Mouse (Mus musculus): ENCODE measurements around the gene Nr2c2. TPM values are rescaled to one million over a fixed set of nuclear protein-coding genes. Genes with fewer than 3 reads are reported as not detected.

Gene Nr2c2
- polyA plus RNA-seq (2015; fragmentation: Nextera tagmentation; extraction: Ambion mirVana) = 20.7 and 27.1 TPM in 2 replicates

DNA sequence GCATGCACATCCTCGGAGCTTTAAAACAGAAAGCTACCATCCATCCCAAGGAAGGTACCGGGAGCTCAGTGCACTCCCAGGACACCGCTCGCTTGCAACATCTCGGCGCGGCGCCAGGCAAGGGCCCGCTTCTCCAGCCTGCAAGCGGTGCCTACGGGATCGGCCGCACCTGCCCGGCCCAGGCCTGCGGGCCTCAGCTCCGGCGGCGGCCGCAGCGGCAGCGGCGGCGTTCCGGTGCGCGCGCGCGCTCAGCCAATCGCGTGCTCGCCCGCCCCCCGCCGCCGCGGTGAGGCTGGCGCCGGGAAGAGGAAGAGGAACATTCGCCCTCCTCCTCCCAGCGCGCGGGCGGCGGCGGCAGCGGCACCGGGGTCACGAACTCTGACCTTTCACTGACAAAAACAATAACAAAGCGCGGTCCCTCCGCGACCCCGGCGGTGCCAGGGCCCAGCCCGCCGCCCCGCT, at the start of gene Nr2c2:
Nr2c2 (plus strand) TSS at position 261 of the 462 bp plus-strand sequence.
- WGBS = 0% methylated on average over 39 of the region's 58 CpGs
- H3K36me3 ChIP-seq = no peaks in the 10 kb centered on the region
- no peaks in the 10 kb centered on the region for H3K27me3 ChIP-seq
- H3K27ac ChIP-seq = peak within 1 kb of the TSS; percentile 99
- H3K9ac ChIP-seq = peak within 1 kb of the TSS; percentile 97
- no peaks in the 10 kb centered on the region for H3K9me3 ChIP-seq
- H3K4me1 ChIP-seq = peaks cover 28% of the 10 kb centered on the region
- ATAC-seq (ENCODE audit: insufficient number of reproducible peaks, insufficient read depth, low FRiP score, low TSS enrichment, low read depth) = peak; percentile 17; the same call in 1 of the 2 replicates
- peak within 1 kb of the TSS; percentile 95 for H3K4me3 ChIP-seq
- H3K4me2 ChIP-seq = peak within 1 kb of the TSS; percentile 71

DNA sequence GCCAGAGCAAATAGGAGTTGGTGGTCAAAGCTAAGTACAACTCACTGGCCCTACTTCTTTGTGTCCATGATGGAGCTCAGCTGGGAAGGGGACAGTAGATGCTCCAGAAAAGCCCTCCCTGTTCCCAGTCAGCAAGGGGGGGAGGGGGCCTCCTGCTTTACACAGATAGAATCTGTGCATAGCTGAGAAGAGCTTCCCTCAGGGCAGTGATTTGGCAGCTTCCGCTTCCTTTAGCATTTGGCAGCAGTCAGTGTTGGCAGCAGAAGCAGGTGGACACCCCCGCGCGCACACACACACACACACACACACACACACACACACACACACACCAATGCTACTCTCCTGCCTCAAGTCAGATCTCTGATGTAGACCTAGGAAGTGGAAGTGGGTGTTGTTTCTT, 49.1 kb upstream of the Nr2c2 start:
- H3K9me3 ChIP-seq = no peaks in the 10 kb centered on the region
- no peak overlapping the region for H3K9ac ChIP-seq
- no peak overlapping the region for H3K27ac ChIP-seq
- no peak for ATAC-seq (ENCODE audit: insufficient number of reproducible peaks, insufficient read depth, low FRiP score, low TSS enrichment, low read depth)
- H3K36me3 ChIP-seq = no peaks in the 10 kb centered on the region
- H3K4me2 ChIP-seq = no peak overlapping the region
- 71% methylated on average over 4 of the region's 4 CpGs for WGBS
- H3K27me3 ChIP-seq = no peaks in the 10 kb centered on the region
- no peak overlapping the region for H3K4me3 ChIP-seq
- 0 out of 2 replicates have a peak, but pooled peaks cover 8% of the 10 kb centered on the region for H3K4me1 ChIP-seq

DNA sequence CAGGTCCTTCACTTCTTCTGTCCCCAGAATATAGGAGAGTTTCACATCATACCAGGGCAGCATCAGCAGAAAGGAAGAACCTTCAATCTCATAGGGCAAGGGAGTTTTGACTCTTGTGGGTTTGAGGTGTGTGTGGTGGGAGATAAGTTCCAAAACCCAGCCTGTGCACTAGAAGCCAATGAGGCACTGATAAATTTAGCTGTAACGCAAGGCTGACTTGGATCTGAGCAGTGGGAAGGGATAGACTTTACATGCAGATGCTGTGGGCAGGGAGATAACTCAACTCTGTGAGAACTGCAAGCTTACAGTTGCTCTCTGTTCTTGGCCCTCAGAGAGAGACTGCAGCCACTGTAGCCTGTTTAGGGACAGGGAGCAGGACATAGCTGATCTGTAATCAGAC, 48.3 kb upstream of the Nr2c2 start:
- Histone ChIP-seq H3K36me3 (no peaks in the 10 kb centered on the region), H3K4me2 (no peak overlapping the region), H3K9ac (no peak overlapping the region), H3K9me3 (no peaks in the 10 kb centered on the region), H3K4me3 (no peak overlapping the region), H3K27me3 (no peaks in the 10 kb centered on the region), H3K27ac (no peak overlapping the region), H3K4me1 (0 out of 2 replicates have a peak, but pooled peaks cover 8% of the 10 kb centered on the region)
- no peak for ATAC-seq (ENCODE audit: insufficient number of reproducible peaks, insufficient read depth, low FRiP score, low TSS enrichment, low read depth)
- WGBS = 82% methylated on average over 1 of the region's 1 CpGs

DNA sequence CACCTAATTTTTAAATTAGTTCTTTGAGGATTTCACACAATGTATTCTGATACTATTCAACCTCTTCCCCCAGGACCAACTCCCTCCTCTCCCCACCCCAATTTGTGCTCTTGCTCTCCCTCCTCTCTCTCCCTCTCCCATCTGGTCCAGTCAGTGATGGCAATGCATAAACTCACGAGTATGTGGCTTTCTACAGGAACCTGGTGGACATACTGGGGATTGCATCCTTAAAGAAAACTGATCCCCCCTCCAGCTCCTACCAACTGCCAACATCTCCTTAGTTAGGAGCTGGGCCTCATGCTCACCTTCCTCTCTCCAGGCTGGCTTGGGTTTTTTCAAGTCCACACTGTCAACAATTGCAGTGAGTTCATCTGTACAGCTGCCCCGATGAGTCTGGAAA, 33.4 kb upstream of the Nr2c2 start:
- Histone ChIP-seq H3K4me3 (no peak overlapping the region), H3K4me2 (no peak overlapping the region), H3K27me3 (no peaks in the 10 kb centered on the region), H3K9ac (no peak overlapping the region), H3K27ac (no peak overlapping the region), H3K4me1 (peaks cover 15% of the 10 kb centered on the region), H3K9me3 (no peaks in the 10 kb centered on the region), H3K36me3 (peaks cover 4% of the 10 kb centered on the region; the same call in 1 of the 2 replicates)
- ATAC-seq (ENCODE audit: insufficient number of reproducible peaks, insufficient read depth, low FRiP score, low TSS enrichment, low read depth) = no peak
- WGBS = 49% methylated on average over 2 of the region's 2 CpGs

DNA sequence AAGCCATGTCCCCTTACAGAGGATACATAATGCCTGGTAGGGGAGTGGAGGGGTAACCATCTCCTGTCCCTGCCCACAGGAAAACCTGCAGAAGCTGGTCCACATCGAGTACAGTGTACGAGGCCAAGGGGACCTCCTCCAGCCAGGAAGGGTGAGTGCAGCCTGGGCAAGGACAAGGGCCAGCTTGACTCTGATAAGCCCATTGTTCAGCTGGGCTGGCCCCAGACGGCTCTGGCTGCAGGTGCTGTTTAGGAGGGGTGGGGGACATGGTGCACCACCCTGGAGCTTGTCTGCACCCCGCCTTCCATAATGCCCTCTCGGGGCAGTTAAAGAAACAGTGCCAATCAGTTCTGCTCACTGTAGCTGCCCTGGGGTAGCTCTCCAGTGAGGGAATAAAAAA, 29.5 kb upstream of the Nr2c2 start:
- WGBS = 37% methylated on average over 5 of the region's 5 CpGs
- no peak overlapping the region for H3K27ac ChIP-seq
- no peak for ATAC-seq (ENCODE audit: insufficient number of reproducible peaks, insufficient read depth, low FRiP score, low TSS enrichment, low read depth)

DNA sequence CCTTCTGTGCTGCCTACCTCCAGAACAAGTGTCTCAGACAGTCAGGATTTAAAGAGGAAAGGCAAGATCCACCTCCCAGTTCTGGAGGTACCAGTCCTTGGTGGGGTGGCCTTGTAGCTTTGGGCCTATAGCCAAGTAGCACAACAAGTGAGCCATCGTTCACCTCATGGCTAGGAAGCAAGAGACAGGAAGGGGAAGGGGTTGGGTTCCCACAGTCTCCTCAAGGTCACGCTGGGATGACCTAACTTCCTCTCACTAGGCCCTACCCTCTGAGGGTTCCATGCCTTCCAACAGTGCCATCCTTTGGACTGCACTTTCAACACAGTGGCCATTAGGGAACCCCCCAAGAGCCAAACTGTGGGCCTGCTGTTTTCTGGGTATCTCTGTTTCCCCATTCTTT, 27.7 kb upstream of the Nr2c2 start:
- Histone ChIP-seq H3K9ac (no peak overlapping the region), H3K36me3 (no peaks in the 10 kb centered on the region), H3K4me1 (peaks cover 15% of the 10 kb centered on the region), H3K4me2 (no peak overlapping the region), H3K4me3 (no peak overlapping the region), H3K27ac (no peak overlapping the region), H3K27me3 (no peaks in the 10 kb centered on the region), H3K9me3 (no peaks in the 10 kb centered on the region)
- ATAC-seq (ENCODE audit: insufficient number of reproducible peaks, insufficient read depth, low FRiP score, low TSS enrichment, low read depth) = no peak
- WGBS = 79% methylated on average over 2 of the region's 2 CpGs

More for the DNA sequence above, 29.5 kb upstream of the Nr2c2 start:
- H3K27me3 ChIP-seq = no peaks in the 10 kb centered on the region
- 0 out of 2 replicates have a peak overlapping the region, but pooled peaks have one; percentile 27 for H3K9ac ChIP-seq
- peaks cover 15% of the 10 kb centered on the region for H3K4me1 ChIP-seq
- H3K4me3 ChIP-seq = no peak overlapping the region
- no peaks in the 10 kb centered on the region for H3K9me3 ChIP-seq
- no peaks in the 10 kb centered on the region for H3K36me3 ChIP-seq
- no peak overlapping the region for H3K4me2 ChIP-seq

DNA sequence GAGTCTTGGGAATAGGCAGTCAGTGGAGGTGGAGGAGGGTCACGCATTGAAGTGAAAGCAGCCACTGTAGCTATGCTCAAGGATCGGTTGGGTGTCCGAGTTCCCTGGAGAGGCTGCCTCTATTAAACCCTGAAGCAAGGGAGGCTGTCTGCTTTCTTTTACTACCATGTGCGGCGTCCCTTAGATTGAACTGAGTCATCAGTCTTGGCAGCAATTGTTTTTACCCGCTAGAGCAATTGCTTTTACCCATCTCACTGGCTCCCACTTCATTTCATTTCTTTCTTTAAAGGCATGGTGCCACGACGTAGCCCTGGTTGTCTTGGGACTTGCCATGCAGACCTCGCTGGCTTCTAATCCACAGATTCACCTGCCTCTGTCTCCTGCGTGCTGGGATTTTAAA, 27.1 kb upstream of the Nr2c2 start:
- H3K36me3 ChIP-seq = no peaks in the 10 kb centered on the region
- no peak overlapping the region for H3K4me3 ChIP-seq
- no peak for ATAC-seq (ENCODE audit: insufficient number of reproducible peaks, insufficient read depth, low FRiP score, low TSS enrichment, low read depth)
- H3K27ac ChIP-seq = no peak overlapping the region
- H3K9ac ChIP-seq = no peak overlapping the region
- peaks cover 15% of the 10 kb centered on the region for H3K4me1 ChIP-seq
- WGBS = 77% methylated on average over 10 of the region's 10 CpGs
- H3K9me3 ChIP-seq = no peaks in the 10 kb centered on the region
- no peak overlapping the region for H3K4me2 ChIP-seq
- H3K27me3 ChIP-seq = no peaks in the 10 kb centered on the region

DNA sequence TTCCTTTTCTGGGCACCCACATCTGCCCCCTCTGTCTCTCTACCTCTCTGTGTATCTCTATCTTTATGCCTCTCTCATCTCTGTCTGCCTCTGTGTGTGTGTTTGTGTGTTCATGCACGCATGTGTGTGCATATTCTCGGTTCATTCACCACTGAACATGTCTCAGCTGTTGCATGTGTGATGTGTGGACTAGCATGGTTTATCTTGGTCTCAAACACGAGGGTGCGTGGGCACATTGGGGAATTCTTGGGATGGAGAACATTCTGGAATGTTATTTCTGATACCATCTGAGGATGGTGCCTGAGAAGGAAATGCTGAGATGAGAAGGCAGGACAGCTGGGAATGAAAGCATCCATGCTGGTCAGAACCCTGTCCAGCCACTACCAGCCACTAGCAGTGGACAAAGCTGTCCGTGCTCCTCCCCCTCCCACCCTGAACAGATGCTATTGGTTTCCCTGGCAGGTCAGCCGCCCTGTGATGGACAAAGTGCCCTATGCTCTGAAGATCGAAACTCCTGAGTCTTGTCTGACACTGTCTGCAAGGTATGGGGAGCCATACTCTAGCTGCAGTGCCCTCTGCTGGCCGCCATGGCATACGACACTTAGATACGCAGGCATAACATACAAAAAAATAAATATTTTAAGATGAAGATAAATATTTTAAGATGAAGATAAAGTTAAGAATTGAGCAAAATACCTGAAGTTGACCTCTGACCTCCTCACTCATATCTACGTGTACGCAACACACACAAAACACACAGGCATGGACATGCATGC, 25.3 kb upstream of the Nr2c2 start:
- Histone ChIP-seq H3K4me3 (no peak overlapping the region), H3K4me2 (no peak overlapping the region), H3K27ac (no peak overlapping the region), H3K9ac (no peak overlapping the region), H3K9me3 (no peaks in the 10 kb centered on the region), H3K27me3 (no peaks in the 10 kb centered on the region), H3K4me1 (peaks cover 15% of the 10 kb centered on the region), H3K36me3 (no peaks in the 10 kb centered on the region)
- no peak for ATAC-seq (ENCODE audit: insufficient number of reproducible peaks, insufficient read depth, low FRiP score, low TSS enrichment, low read depth)
- 50% methylated on average over 12 of the region's 12 CpGs for WGBS

DNA sequence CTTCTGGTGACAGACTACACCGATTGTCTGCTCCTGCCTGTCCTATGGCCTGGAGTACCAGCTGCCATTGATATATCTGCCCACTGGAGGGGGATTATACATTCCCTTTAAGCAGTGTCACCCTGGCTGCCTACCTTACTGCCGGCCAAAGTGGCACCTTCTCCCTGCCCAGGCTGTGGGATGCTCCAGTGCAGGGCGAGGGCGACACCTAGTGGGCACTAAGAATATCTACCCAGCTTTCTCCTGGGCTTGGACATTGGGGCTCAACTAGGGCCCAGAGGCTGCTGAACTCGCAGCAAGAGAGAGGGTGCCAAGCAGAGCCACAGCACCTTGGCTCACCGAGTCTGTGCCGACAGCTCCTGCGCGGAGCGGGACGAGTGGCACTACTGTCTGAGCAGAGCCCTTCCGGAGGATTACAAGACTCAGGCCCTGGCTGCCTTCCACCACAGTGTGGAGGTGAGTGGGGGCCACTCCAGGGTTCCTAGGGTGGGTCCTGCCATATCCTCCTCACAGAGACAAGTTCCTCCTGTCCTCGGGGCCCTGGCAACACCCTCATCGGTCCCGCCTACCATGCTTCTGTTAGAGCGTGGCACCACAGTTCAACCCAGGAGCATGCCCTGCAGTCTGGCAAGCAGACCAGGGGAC, 23.9 kb upstream of the Nr2c2 start:
- Histone ChIP-seq H3K9me3 (no peaks in the 10 kb centered on the region), H3K36me3 (no peaks in the 10 kb centered on the region), H3K27ac (no peak overlapping the region), H3K4me1 (0 out of 2 replicates have a peak, but pooled peaks cover 4% of the 10 kb centered on the region), H3K4me3 (no peak overlapping the region), H3K9ac (peak overlapping the region; percentile 46; the same call in 1 of the 2 replicates), H3K4me2 (no peak overlapping the region), H3K27me3 (no peaks in the 10 kb centered on the region)
- WGBS = 30% methylated on average over 16 of the region's 16 CpGs
- peak; percentile 76; the same call in 1 of the 2 replicates for ATAC-seq (ENCODE audit: insufficient number of reproducible peaks, insufficient read depth, low FRiP score, low TSS enrichment, low read depth)

DNA sequence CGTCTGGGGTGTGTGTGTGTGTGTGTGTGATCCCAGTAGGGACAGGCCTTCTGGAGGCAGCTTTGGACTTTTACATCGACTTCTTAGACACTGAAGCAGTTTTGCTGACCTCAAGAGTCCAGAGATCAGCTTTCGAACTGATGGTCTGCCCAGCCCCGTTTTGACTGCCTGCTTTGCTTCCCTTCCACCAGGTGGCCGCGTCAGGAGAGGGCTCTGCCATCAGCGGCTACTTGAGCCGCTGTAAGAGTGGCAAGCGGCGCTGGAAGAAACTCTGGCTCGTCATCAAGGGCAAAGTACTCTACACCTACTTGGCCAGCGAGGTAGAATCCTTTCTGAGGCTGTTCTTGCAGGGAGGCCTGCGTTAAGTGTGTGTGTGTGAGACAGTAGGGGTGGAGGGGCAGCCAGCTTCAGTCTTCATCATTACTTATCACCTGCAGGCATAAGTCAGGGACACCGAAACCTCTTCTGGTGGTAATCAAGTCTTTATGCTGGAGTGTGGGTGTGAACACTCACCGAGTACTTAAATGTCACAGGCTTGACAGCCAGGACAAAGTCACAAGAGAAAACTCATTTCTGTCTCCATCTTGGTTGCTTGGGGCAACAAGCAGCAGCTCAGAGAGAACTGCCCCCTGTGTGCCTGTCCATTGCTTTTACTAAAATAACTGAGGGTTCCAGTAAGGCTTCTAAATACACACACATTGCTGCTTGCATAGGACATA, 19.9 kb upstream of the Nr2c2 start:
- WGBS = 42% methylated on average over 15 of the region's 15 CpGs
- H3K9ac ChIP-seq = no peak overlapping the region
- no peaks in the 10 kb centered on the region for H3K9me3 ChIP-seq
- H3K36me3 ChIP-seq = no peaks in the 10 kb centered on the region
- H3K4me3 ChIP-seq = no peak overlapping the region
- no peak overlapping the region for H3K4me2 ChIP-seq
- no peak overlapping the region for H3K27ac ChIP-seq
- H3K27me3 ChIP-seq = no peaks in the 10 kb centered on the region
- no peak for ATAC-seq (ENCODE audit: insufficient number of reproducible peaks, insufficient read depth, low FRiP score, low TSS enrichment, low read depth)
- H3K4me1 ChIP-seq = no peaks in the 10 kb centered on the region

DNA sequence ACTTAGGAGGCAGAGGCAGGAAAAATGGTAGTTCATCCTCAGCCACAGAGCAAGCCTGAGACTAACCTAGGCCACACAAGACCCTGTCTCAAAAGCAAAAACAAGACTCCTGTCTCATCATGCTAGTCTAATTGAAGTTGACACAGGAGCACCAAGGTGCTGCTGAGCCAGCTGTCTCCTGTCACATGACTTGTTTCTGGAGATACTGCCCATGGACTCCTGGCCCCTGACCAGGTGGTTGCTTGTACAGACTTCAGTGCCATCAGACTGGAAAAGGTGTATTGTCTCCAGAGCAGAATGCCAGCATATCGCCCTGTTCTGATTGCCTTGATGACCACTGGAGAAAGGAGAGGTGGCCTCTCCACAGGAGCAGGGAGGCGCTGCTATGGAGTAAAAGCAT, 10.5 kb upstream of the Nr2c2 start:
- H3K27ac ChIP-seq = no peak overlapping the region
- ATAC-seq (ENCODE audit: insufficient number of reproducible peaks, insufficient read depth, low FRiP score, low TSS enrichment, low read depth) = no peak
- H3K9ac ChIP-seq = no peak overlapping the region
- H3K27me3 ChIP-seq = no peaks in the 10 kb centered on the region
- H3K36me3 ChIP-seq = no peaks in the 10 kb centered on the region
- H3K4me3 ChIP-seq = no peak overlapping the region
- H3K4me2 ChIP-seq = no peak overlapping the region
- H3K4me1 ChIP-seq = peaks cover 11% of the 10 kb centered on the region; the same call in 1 of the 2 replicates
- H3K9me3 ChIP-seq = no peaks in the 10 kb centered on the region
- WGBS = 91% methylated on average over 2 of the region's 2 CpGs

Data from embryonic facial prominence, embryonic 13.5 days (tissue).